Mouse (Mus musculus) granulocyte monocyte progenitor cell, adult 5-6 weeks (primary cell): Measurements from ENCODE around the gene Gm4070. TPM values are rescaled to one million over a fixed set of nuclear protein-coding genes. Genes with fewer than 3 reads are reported as not detected.
"Not testable (repeated sequence)": the region's sequence is repeated elsewhere in the genome, so short reads cannot be mapped to it uniquely, and the experiment has no call there.

ENCODE experiments used
- ATAC-seq: replicated peaks from 2 replicates; pipeline ENCODE4 v1.8.0; 2016; ENCODE audit warnings: mild to moderate bottlenecking, moderate TSS enrichment, inconsistent platforms; ENCODE audit not compliant: poor library complexity, severe bottlenecking
- total RNA-seq, 2 experiments: library from RNA; stranded (forward) in 1 of 2; stranded (reverse) in 1 of 2; fragments of 200-712, 200-1000 nt in 1 of 2; fragments of >200 nt in 1 of 2; fragmentation: Nextera tagmentation in 1 of 2; gene quantifications; 2 replicates each; pipeline ENCODE4 v1.2.3; 2014 to 2017

Gene Gm4070
- 28.2 and 59.8 TPM in 2 replicates for total RNA-seq (2014; fragmentation: Nextera tagmentation)
- total RNA-seq (2017), result 52.7 and 67.9 TPM in 2 replicates

DNA sequence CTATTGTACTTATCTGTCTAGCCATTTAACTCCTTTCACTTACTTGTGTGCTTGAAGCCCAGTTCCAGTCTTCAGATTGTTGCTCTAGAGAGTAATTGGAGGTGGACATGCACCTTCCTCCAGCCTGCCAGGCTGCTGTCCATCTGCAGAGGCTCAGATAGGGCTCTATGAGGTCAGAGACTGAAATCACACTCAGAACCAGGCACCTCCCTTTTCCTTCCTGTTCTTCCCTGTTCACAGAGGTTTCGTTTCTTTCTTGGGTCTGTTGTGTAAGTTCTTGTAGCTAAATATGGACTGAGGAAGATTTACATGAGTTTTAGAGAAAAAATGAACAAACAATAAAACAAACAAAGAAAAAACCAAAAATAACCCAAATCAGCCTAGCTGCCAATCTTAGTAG is at the start of gene Gm4070:
TSS of gene Gm4070 (minus strand) at position 156 of the 400 bp plus-strand sequence.
- ATAC-seq, result peak; percentile 96

- ATAC-seq, result not testable (repeated sequence)
Observed at GRCm38 (mm10) chr7:105954540-105954939, 773 bp upstream of the Gm4070 start.

DNA sequence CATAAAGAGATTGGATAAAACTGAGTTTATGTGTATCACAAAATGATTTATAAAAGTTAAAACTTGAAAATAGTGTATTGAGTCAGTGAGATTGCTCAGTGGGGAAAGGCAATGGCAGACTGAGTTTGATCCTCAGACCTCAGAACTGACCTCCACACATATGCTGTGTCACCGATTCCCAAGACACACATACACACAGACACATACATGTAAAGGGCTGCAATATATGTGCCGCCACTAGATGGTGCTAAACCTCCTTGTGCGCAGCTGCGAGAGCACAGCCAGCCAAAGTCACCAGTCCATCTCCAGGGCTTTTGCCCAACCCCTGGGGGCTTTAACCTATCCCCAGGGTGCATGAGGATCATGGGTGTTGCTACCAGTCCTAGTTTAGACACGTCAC is 1.4 kb downstream of the Gm4070 start:
- peak; percentile 84 for ATAC-seq

GRCm38 (mm10) chr7:105945238-105945637 is 8.5 kb downstream of the Gm4070 start:
- ATAC-seq, result peak; percentile 87

- ATAC-seq, result not testable (repeated sequence)
Observed at GRCm38 (mm10) chr7:105932132-105932531, 21.6 kb downstream of the Gm4070 start.

- peak; percentile 88 for ATAC-seq
Observed at GRCm38 (mm10) chr7:105883588-105884336, 70.0 kb downstream of the Gm4070 start.

- ATAC-seq, result not testable (repeated sequence)
Observed at GRCm38 (mm10) chr7:105879717-105880484, 73.9 kb downstream of the Gm4070 start.

DNA sequence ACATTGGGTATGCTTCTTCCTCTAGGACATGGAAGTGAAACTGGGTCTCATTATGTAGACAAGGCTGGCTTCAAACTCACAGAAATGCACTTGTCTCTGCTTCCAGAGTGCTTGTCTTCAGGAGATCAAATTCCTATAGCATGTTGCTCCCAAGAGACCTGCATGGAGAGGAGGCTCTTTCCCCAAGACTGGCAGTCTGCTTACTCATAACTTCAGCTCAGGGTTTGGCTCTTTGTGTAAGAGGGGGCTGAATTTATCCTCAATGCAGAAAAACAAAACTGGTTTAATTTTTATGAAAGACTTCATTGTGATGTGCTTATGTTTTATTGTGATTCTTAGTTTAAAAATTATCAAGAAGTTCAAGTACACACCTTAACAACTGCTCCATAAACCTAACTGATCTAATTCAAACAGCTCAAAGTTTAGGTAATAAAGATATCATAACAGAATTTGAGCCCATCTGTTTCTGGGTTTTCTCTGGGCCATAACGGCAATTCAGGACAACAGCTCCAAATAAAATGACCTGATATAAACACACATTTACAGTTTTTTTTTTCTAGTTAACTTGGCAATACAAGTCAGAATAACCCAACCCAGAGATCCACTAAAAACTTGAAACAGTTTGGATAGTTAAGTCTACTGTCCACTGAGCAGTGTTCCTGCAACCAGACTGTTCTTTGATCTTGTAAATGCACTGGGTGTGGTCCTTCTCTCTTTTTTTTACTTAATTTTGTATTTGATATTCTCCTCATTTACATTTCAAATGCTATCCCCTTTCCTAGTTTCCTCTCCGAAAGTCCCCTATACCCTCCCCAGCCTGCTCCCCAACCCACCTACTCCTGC is 97.8 kb downstream of the Gm4070 start:
- not testable (repeated sequence) for ATAC-seq

Other genes with a start within 250 kb of the Gm4070 start
- gene Ilk, start 217.4 kb downstream of the Gm4070 start, total RNA-seq (2014; fragmentation: Nextera tagmentation), result 167 and 168 TPM in 2 replicates
- gene Ilk, start 217.4 kb downstream of the Gm4070 start, total RNA-seq (2017), result 81.6 and 87.8 TPM in 2 replicates
- 35.7 and 68.6 TPM in 2 replicates for gene Rrp8, start 216.6 kb downstream of the Gm4070 start, total RNA-seq (2014; fragmentation: Nextera tagmentation)
- 35.7 and 40.9 TPM in 2 replicates for gene Rrp8, start 216.6 kb downstream of the Gm4070 start, total RNA-seq (2017)
- 221 and 237 TPM in 2 replicates for gene Taf10, start 209.6 kb downstream of the Gm4070 start, total RNA-seq (2014; fragmentation: Nextera tagmentation)
- gene Taf10, start 209.6 kb downstream of the Gm4070 start, total RNA-seq (2017), result 207 and 251 TPM in 2 replicates
- 46.8 and 52.4 TPM in 2 replicates for gene Tpp1, start 201.7 kb downstream of the Gm4070 start, total RNA-seq (2014; fragmentation: Nextera tagmentation)
- 18.5 and 26.1 TPM in 2 replicates for gene Tpp1, start 201.7 kb downstream of the Gm4070 start, total RNA-seq (2017)
- not detected in 2 replicates for gene Dchs1, start 166.3 kb downstream of the Gm4070 start, total RNA-seq (2014; fragmentation: Nextera tagmentation)
- not detected in 2 replicates for gene Dchs1, start 166.3 kb downstream of the Gm4070 start, total RNA-seq (2017)
- gene Mrpl17, start 142.9 kb downstream of the Gm4070 start, total RNA-seq (2014; fragmentation: Nextera tagmentation), result 133 and 143 TPM in 2 replicates
- gene Mrpl17, start 142.9 kb downstream of the Gm4070 start, total RNA-seq (2017), result 62.2 and 81.9 TPM in 2 replicates